Mouse (Mus musculus) heart, postnatal 14 days (tissue): ENCODE results near the gene Sdc4. TPM values are rescaled to one million over a fixed set of nuclear protein-coding genes. Genes with fewer than 3 reads are reported as not detected.

Source experiments
- total RNA-seq, 2 experiments: library from RNA; stranded (reverse); gene quantifications; 2 replicates each; pipeline ENCODE4 v1.2.3; 2021

Sdc4 gene
- total RNA-seq, 2 experiments from 2014 or later, result 20.0 to 27.0 TPM

Other genes starting within 250 kb of the Sdc4 start
- not detected for gene Wfdc15a, start 243.8 kb downstream of the Sdc4 start, total RNA-seq
- gene Wfdc15b, start 222.2 kb downstream of the Sdc4 start, total RNA-seq, result not detected
- gene Svs2, start 205.4 kb downstream of the Sdc4 start, total RNA-seq, result not detected
- gene Svs3b, start 187.2 kb downstream of the Sdc4 start, total RNA-seq, result not detected
- gene Svs4, start 165.4 kb downstream of the Sdc4 start, total RNA-seq, result not detected
- gene Svs3a, start 154.6 kb downstream of the Sdc4 start, total RNA-seq, result not detected
- gene Svs6, start 127.1 kb downstream of the Sdc4 start, total RNA-seq, result not detected
- gene Svs5, start 111.1 kb downstream of the Sdc4 start, total RNA-seq, result not detected
- gene Slpi, start 54.8 kb downstream of the Sdc4 start, total RNA-seq, result 1 to 10 TPM; 1.4 to 3.6 TPM
- gene Rbpjl, start 40.7 kb downstream of the Sdc4 start, total RNA-seq, result not detected
- gene Matn4, start 38.7 kb downstream of the Sdc4 start, total RNA-seq, result 1 to 10 TPM; 1.2 to 1.5 TPM
- gene Sys1, start 13.1 kb upstream of the Sdc4 start, total RNA-seq, result 10 to 100 TPM; 21.2 to 21.9 TPM
- gene Gm20458, start 17.1 kb upstream of the Sdc4 start, total RNA-seq, result 1 to 10 TPM; 3.0 to 5.3 TPM
- gene Trp53tg5, start 29.8 kb upstream of the Sdc4 start, total RNA-seq, result not detected
- 10 to 100 TPM; 17.9 to 19.0 TPM for gene Dbndd2, start 42.2 kb upstream of the Sdc4 start, total RNA-seq
- gene Pigt, start 53.6 kb upstream of the Sdc4 start, total RNA-seq, result 10 to 100 TPM; 43.1 to 45.9 TPM
- 10 to 100 TPM in 1 of 2 experiments, not detected in 1; 14.8 TPM for gene Wfdc2, start 118.5 kb upstream of the Sdc4 start, total RNA-seq
- not detected for gene Spint3, start 129.6 kb upstream of the Sdc4 start, total RNA-seq
- gene Wfdc6a, start 141.6 kb upstream of the Sdc4 start, total RNA-seq, result under 1 TPM; 0.29 to 0.48 TPM
- not detected for gene Eppin, start 149.7 kb upstream of the Sdc4 start, total RNA-seq
- not detected for gene Wfdc6b, start 169.6 kb upstream of the Sdc4 start, total RNA-seq
- gene Wfdc8, start 169.7 kb upstream of the Sdc4 start, total RNA-seq, result not detected
- not detected for gene Wfdc16, start 194.9 kb upstream of the Sdc4 start, total RNA-seq
- gene Wfdc10, start 212.2 kb upstream of the Sdc4 start, total RNA-seq, result not detected
- not detected for gene Wfdc9, start 212.7 kb upstream of the Sdc4 start, total RNA-seq
- not detected for gene Wfdc11, start 230.2 kb upstream of the Sdc4 start, total RNA-seq
- not detected for gene Wfdc13, start 241.2 kb upstream of the Sdc4 start, total RNA-seq